Mouse (Mus musculus): ENCODE measurements at regions not wholly inside any gene's neighbourhood (a gene's known extent, or its start where the extent isn't known, plus 50 kb on each side); places are given as distances from the start of the nearest gene placed in this dataset.
"Not testable (repeated sequence)": the region's sequence is repeated elsewhere in the genome, so short reads cannot be mapped to it uniquely, and the experiment has no call there.

DNA sequence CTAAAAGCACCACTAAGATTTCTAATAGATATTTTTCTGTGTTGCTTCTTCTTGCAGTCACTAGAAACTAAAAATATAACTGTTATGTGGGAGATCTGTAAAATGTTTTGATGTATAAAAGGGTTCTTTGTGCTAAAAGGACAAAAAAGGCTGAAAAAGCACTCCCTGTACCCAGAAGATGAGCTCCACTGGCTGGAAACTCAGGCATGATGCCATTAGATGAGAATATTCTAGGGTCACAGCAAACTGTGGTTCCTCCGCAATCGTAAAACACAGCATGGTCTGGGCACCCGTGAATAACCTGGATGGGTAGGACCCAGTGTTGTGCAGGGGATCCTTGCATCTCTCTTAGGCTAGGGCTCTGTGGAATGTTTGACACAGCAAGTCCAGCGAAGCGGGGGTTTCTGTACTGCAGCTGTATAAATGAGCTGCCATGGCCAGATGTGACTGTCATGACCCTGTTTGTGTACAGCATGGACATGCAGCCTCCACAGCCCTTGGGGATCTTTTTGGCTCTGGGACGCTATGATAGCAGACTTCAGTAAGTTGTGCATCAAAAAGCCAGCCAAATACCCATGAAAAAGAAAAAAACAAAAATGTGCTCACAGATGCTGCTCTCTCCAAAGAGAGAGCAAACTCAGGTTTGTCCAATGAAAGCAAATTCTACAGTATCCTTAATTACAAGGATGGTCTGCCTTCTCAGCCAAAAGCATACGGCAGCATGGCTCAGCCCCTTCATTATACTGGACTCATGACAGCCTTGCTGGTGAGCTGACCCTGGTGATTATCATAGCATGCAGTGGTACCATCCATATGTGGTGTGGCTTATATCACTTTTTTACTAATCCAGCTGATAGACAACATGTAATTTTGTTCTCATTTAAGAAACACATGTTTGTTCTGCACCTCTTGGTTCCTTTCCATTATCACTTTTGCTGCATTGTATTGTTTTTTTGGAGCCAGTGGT lies 103.9 kb upstream of the Arhgap20 start:
- DNase-seq (ENCODE audit: low spot score in 2 of 2), result no peak

DNA sequence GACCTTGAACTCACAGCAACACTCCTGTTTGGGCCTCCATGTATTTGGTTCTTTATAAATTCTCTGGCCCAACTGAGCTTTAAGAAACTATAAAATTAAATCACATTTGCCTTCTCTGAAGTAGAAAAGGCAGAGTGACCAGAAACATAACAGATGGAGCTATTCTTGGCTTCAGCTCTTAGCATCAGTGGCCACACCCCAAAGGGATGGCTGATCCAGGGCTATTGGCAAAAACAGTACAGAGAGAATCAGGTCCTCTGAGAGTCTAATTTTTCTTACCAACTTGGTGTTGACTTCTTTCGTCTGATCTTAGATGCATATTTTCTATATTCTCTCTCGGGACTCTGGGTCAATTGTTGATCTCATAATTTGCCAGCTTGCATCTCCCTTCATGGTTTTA lies 103.2 kb upstream of the Arhgap20 start:
- DNase-seq (ENCODE audit: low spot score in 2 of 2), result no peak

DNA sequence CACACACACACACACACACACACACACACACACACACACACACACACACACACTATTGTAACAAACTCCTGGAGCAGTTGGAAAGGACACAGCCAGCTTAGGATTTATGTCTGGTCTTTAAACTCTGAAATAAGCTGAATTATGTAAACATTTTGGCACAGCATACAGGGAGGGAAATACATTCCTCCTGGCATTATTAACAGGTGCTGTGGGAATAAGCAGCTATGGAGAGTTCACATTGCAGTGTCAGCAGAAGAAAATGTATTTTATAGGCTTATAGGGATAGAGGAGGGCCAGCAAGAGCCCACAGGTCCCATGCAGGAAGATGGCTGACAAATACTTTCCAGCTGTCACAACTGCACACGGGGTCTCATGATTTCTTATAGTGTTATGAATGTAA lies 100.8 kb upstream of the Arhgap20 start:
- DNase-seq (ENCODE audit: low spot score in 2 of 2), result no peak

DNA sequence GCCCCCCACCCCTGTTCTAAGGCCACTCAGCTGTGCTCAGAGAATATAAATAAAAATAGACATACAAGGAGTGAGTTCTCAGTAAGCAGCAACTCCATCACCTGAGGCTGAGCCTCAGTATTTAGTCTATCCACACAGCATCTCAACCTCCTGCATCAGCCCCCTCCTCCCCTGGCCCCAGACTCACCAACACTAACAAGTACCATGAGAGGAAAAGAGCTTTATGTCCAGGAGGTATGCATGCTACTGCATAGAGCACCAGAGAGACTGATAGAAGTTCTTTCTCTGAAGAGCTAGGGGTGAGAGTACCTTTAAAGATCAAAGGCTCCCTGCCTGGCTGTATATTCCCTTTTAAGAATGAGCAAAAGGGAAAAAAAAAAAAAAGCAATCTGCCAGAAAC lies 100.3 kb upstream of the Arhgap20 start:
- no peak for DNase-seq (ENCODE audit: low spot score in 2 of 2)

DNA sequence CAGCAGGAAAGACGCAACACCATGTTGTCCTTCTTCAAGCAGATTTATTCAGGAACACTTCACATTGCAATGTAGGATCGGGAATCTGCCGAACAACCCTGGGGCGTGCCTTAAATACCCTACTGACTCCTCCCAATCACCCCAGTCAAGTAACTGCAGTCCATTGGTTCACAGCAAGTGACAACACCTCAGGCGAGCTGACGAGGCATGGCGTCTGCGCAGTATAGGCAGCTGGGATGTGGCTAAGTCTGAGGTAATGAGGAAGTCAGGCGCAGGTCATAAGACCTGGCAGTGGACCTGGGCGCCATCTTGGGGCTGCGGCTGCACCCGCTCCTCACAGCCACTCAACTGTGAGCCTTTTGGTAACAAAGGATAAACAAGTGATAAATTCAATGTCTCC lies 96.2 kb upstream of the Arhgap20 start:
- not testable (repeated sequence) for DNase-seq (ENCODE audit: low spot score in 2 of 2)

DNA sequence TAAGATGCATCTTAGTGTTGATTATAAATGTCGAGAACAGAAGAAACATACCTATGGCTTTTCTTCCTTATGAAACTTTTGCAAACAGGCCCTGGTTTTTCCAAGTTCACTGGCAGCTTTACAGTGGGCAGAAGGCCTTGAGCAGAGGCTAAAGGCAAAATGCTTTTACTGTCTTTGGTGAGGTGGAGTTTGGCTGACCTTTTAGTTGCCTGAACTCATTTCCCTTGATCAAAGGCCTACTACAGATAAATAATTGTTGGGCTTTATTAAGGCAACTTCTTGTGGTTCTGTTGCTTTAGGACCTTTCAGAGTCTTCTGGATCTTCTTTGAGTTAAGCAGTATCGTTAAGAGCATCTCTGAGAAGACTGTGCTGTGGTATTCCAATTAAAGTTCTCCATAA lies 94.6 kb upstream of the Arhgap20 start:
- DNase-seq (ENCODE audit: low spot score in 2 of 2), result no peak

DNA sequence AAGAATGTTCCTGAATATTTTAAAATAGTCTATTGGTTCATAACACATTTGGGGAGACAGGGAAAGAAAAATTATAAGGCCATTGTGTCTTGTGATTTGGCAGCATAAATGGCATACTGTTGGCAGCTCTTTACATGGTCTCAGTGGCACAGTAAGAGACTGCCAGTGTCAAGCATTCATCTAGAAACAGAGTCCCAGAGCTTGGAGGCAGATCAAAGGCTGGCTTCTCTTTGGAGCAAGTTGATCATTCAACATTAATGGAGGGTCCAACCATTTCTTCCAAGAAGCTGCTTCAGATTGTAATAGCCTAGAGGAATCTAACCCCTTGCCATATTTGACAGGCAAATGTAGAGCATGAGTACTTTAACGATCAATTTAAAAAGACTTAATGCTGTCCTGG lies 78.6 kb upstream of the Arhgap20 start:
- peak in 1 of 2 experiments; percentile 41 for DNase-seq (ENCODE audit: low spot score in 2 of 2)

DNA sequence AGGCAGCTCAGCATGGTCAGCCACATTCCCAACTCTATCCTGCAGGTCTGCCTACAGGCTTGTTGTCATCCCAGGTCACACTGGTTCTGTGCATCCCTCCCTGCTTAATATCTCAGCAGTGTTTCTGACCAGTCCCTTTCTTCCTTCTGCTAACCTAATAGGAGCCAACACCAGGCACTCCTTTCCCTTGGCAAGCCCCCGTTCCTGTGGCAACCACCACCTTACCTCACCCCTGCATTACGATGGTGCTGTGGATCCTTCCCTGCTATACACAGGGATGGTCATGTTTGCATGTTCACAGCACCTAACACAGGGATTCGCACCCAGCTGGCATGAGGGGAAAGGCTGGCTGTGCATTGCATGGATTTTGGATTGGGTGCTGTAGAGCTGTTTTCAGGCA lies 50.8 kb upstream of the Arhgap20 start:
- DNase-seq (ENCODE audit: low spot score in 2 of 2), result peak; percentile 29 to 53

Data from layer of hippocampus, postnatal 14 days (tissue).